Mouse (Mus musculus) thymus, adult 2 months (tissue): ENCODE results near the gene Pgrmc1. TPM values are rescaled to one million over a fixed set of nuclear protein-coding genes. Genes with fewer than 3 reads are reported as not detected.
"Not testable (repeated sequence)": the region's sequence is repeated elsewhere in the genome, so short reads cannot be mapped to it uniquely, and the experiment has no call there.

ENCODE experiments used
- DNase-seq: peaks from one replicate; pipeline ENCODE4 v3.0.0; 2021
- H3K27ac ChIP-seq: fragments of 200-500 bp; 2 replicates; pipeline ENCODE4 v1.5.1; 2012; ENCODE audit warnings: low read length, control low read depth; ENCODE audit not compliant: control insufficient read depth, insufficient read depth
- H3K27me3 ChIP-seq: fragments of 200-500 bp; 2 replicates; pipeline ENCODE4 v1.6.1; 2012; ENCODE audit warnings: mild to moderate bottlenecking, low read length, moderate library complexity, mixed read lengths; ENCODE audit not compliant: control insufficient read depth, insufficient read depth
- H3K36me3 ChIP-seq: fragments of 200-500 bp; 2 replicates; pipeline ENCODE4 v1.6.1; 2012; ENCODE audit warnings: mild to moderate bottlenecking, low read length, moderate library complexity; ENCODE audit not compliant: control insufficient read depth, insufficient read depth
- H3K4me1 ChIP-seq: fragments of 200-500 bp; replicated peaks from 2 replicates; pipeline ENCODE4 v1.6.1; 2012; ENCODE audit warnings: low read length; ENCODE audit not compliant: control insufficient read depth, insufficient read depth
- H3K4me3 ChIP-seq: fragments of 200-500 bp; 2 replicates; pipeline ENCODE4 v1.5.1; 2012; ENCODE audit warnings: mild to moderate bottlenecking, low read length, control low read depth, moderate library complexity; ENCODE audit not compliant: control insufficient read depth, insufficient read depth
- CTCF ChIP-seq: fragments of 200-500 bp; IDR thresholded peaks from 2 replicates; pipeline ENCODE4 v1.5.1; 2012; ENCODE audit warnings: mild to moderate bottlenecking, control low read depth, low read length, moderate library complexity, borderline replicate concordance; ENCODE audit not compliant: control insufficient read depth, poor library complexity, insufficient read depth; ENCODE audit errors: extremely low read depth
- POLR2A ChIP-seq: fragments of 200-500 bp; IDR thresholded peaks from 2 replicates; pipeline ENCODE4 v1.6.1; 2012; ENCODE audit warnings: mild to moderate bottlenecking, low read length, control low read depth, moderate library complexity; ENCODE audit not compliant: control insufficient read depth, poor library complexity, insufficient read depth; ENCODE audit errors: extremely low read depth
- WGBS: fragments of 180-500 bp; shearing (Covaris S2); methylation state at CpG from one replicate; pipeline ENCODE4 v1.1.7; 2018; 5-methylcytosine and 5-hydroxymethylcytosine counted together
- polyA plus RNA-seq: library from polyadenylated mRNA; depleted of rRNA; stranded (reverse); fragments of >200 nt; gene quantifications from 2 replicates; pipeline ENCODE4 v1.2.3, GENCODE M21; 2012; rRNA removed

The Pgrmc1 gene
- polyA plus RNA-seq = 65.5 and 78.0 TPM in 2 replicates

DNA sequence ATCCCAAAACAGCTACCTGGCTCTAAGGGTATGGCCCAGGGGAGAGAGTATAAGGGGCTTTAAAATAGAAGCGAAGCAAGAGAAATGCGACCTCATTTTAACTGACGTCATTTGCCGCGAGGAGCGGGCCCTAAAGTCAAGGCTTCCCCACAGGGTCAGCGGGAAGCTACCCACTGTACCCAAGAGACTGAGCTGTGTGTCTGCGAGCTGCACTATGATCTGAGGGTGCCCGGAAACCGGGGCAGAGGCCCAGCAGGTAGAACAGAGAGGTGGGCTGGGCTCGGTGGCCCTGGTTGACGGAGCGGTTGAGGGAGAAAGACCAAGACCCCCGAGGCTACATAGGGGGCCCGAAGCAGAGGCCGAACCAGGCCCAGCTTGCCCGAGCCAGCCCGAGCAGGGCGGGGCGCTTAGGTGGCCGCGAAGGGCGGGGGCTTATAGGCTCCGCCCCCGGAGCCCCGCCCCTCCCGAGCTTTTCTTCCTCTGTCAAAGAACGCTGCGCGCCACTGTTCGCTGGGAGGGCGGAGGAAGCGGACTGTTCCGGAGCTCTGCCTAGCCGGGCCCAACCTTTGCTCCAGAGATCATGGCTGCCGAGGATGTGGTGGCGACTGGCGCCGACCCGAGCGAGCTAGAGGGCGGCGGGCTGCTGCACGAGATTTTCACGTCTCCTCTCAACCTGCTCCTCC lies at the start of gene Pgrmc1:
Gene Pgrmc1 (plus strand): TSS at position 500 of the 683 bp plus-strand sequence.
- Histone ChIP-seq H3K4me3 (peak within 1 kb of the TSS; percentile 77), H3K4me1 (peaks cover 7% of the 10 kb centered on the region; the same call in 1 of the 2 replicates), H3K27me3 (no peaks in the 10 kb centered on the region), H3K36me3 (no peaks in the 10 kb centered on the region), H3K27ac (peak within 1 kb of the TSS; percentile 57)
- 2% methylated on average over 36 of the region's 45 CpGs for WGBS
- TF ChIP-seq CTCF = no peak
- peak; percentile 99 for TF ChIP-seq POLR2A
- peak; percentile 83 for DNase-seq

DNA sequence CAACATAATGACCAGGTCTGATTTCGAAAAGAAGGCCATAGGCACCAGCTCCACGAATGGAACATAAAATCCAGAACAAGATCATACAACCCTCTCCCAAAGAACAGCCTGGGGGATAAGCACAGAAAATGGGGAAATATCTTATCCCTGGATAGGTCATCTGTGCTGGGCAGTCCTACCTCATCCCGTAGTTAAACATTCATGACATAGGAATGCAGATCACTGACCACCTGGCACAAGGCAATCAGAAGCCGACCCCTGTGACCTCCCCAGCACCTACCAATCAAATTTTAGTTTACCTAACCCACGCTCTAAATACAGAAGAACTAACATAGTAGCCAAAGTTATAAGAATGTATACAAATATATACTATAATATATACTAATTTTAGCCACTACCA lies 49.2 kb upstream of the Pgrmc1 start:
- Histone ChIP-seq H3K4me1 (no peaks in the 10 kb centered on the region), H3K27me3 (no peaks in the 10 kb centered on the region), H3K36me3 (no peaks in the 10 kb centered on the region), H3K4me3 (no peak overlapping the region), H3K27ac (no peak overlapping the region)
- TF ChIP-seq CTCF = no peak
- TF ChIP-seq POLR2A = no peak
- WGBS = 88% methylated on average over 5 of the region's 5 CpGs
- no peak for DNase-seq

DNA sequence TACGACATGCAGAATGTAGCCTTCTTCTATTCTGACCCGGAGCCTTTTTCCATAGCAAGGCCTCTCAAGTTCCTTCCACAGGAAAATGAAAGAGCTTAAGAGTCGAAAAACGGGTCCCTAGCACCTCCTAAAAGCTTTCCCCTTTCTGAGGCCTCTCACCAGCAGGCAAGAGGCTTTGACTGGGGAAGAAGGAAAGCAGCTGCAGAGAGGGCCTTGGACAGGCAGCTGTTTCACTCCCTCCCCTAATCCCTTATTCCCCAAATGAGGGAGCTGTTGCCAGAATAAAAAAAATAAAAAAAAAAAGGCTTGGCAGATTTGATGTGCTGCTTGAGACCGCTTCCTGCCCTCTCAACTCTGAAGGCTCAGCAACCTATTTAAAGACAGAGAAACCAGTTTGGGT lies 47.1 kb upstream of the Pgrmc1 start:
- H3K27ac ChIP-seq = no peak overlapping the region
- DNase-seq = no peak
- H3K27me3 ChIP-seq = no peaks in the 10 kb centered on the region

DNA sequence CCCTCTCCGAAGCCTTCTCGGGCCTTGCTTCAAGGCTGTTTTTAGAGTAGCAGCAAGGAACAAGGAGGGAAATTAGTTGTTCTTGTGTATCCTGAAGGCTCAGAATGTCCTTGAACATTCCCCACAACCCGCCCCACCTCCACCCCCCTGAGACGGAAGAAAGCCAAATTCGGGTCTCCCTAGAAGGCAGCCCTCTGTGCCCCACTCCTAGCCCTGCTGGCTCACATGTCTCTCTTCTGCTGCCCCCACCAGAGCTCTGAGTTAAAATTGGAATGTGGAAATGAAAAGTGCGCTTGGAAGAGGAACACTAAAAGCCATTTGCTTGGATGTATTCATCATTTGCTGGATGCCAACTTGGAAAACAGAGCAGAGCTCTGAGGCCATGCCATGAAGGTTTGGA lies 46.7 kb upstream of the Pgrmc1 start:
- H3K27me3 ChIP-seq = no peaks in the 10 kb centered on the region
- 55% methylated on average over 6 of the region's 6 CpGs for WGBS
- DNase-seq = no peak
- H3K4me3 ChIP-seq = no peak overlapping the region
- no peaks in the 10 kb centered on the region for H3K4me1 ChIP-seq
- no peaks in the 10 kb centered on the region for H3K36me3 ChIP-seq
- TF ChIP-seq POLR2A = no peak
- no peak for TF ChIP-seq CTCF
- no peak overlapping the region for H3K27ac ChIP-seq

More for the DNA sequence above, 47.1 kb upstream of the Pgrmc1 start:
- no peaks in the 10 kb centered on the region for H3K4me1 ChIP-seq
- no peaks in the 10 kb centered on the region for H3K36me3 ChIP-seq
- no peak overlapping the region for H3K4me3 ChIP-seq
- WGBS = 13% methylated on average over 5 of the region's 5 CpGs
- no peak for TF ChIP-seq CTCF
- TF ChIP-seq POLR2A = no peak

DNA sequence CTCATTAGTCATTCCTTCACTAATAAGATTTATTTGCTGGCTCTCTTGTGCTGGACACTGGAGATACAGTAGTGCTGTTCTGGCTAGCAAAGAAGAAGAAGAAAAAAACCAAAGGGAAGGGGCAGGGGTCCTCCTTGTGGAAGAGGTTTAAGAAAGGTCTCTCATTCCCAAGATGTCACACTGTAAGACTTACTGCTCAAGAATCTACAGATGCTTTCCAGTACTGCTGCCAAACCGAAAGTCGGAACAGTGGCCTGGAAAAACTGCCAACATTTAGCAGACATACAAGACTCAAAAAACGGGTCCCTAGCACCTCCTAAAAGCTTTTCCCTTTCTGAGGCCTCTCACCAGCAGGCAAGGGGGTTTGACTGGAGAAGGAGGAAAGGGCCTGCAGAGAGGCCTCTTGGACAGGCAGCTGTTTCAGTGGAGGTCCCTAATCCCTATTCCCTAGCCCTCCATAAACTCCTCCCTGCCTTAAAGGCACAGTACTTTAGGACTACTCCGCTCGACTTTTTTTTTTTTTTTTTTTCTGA lies 45.9 kb upstream of the Pgrmc1 start:
- no peak for DNase-seq
- no peak for TF ChIP-seq CTCF
- no peaks in the 10 kb centered on the region for H3K27me3 ChIP-seq
- no peaks in the 10 kb centered on the region for H3K4me1 ChIP-seq
- no peak overlapping the region for H3K27ac ChIP-seq
- no peak overlapping the region for H3K4me3 ChIP-seq
- H3K36me3 ChIP-seq = no peaks in the 10 kb centered on the region
- 59% methylated on average over 5 of the region's 5 CpGs for WGBS

DNA sequence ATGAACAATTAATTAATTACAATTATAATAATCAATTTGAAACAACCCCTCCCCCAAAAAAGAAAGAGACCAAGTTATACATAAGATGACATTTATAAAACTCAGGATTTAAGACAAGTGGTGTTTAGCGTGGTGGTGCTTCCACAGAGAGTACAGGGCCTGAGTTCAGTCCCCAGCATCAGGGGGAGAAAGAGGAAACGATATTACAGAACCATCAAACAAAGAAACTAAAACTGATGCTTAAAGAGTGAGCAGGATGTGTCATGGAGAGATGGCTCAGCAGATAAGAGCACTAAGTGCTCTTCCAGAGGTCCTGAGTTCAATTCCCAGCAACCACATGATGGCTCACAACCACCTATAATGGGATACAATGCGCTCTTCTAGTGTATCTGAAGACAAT lies 45.3 kb upstream of the Pgrmc1 start:
- Histone ChIP-seq H3K4me3 (no peak overlapping the region), H3K27me3 (no peaks in the 10 kb centered on the region), H3K27ac (no peak overlapping the region), H3K4me1 (no peaks in the 10 kb centered on the region), H3K36me3 (no peaks in the 10 kb centered on the region)
- DNase-seq = no peak
- no peak for TF ChIP-seq POLR2A
- TF ChIP-seq CTCF = no peak
- WGBS = 51% methylated on average over 3 of the region's 3 CpGs

DNA sequence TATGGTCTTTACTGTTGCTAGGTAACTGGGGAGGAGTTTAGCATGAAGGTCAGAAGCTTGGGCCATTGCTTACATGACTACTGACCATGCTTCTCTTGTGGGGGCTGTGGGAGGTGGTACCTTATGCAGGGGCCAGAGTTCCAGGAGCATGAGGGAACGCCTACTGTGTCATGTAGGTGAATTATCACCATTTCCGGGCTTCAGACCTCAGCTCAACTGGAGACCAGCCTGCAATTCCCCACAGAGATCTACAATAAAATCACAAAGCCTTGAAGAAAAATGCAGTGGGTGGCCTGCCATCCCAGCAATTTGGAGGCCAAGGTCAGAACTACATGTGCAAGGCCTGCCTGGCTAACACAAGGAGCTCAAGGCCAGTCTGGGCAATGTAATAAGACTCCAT lies 42.8 kb upstream of the Pgrmc1 start:
- H3K36me3 ChIP-seq, H3K27me3 ChIP-seq, DNase-seq, H3K27ac ChIP-seq, H3K4me3 ChIP-seq, H3K4me1 ChIP-seq: not testable (repeated sequence)
- 63% methylated on average over 2 of the region's 2 CpGs for WGBS
